Mouse (Mus musculus) kidney, adult 11 months (tissue): Measurements from ENCODE around the gene Sfxn5.
A peak's percentile ranks its signal among the peaks of the same experiment; 100 is the strongest.

Source experiments
- DNase-seq: peaks from one replicate; pipeline ENCODE4 v3.0.0; 2022

The Sfxn5 gene

GRCm38 (mm10) chr6:85363906-85364260, 30.7 kb upstream of the Sfxn5 start:
- DNase-seq: no peak

GRCm38 (mm10) chr6:85363231-85363905, 30.1 kb upstream of the Sfxn5 start:
- DNase-seq: no peak

- DNase-seq: no peak
Observed at GRCm38 (mm10) chr6:85362610-85363009, 29.4 kb upstream of the Sfxn5 start.

GRCm38 (mm10) chr6:85360311-85360710, 27.1 kb upstream of the Sfxn5 start:
- DNase-seq: peak; percentile 93

GRCm38 (mm10) chr6:85358877-85359276, 25.7 kb upstream of the Sfxn5 start:
- DNase-seq: no peak

- DNase-seq: no peak
Observed at GRCm38 (mm10) chr6:85356682-85357465, 23.7 kb upstream of the Sfxn5 start.

GRCm38 (mm10) chr6:85355753-85356152, 22.5 kb upstream of the Sfxn5 start:
- DNase-seq: no peak

GRCm38 (mm10) chr6:85354709-85355108, 21.5 kb upstream of the Sfxn5 start:
- no peak for DNase-seq

GRCm38 (mm10) chr6:85353706-85354105, 20.5 kb upstream of the Sfxn5 start:
- no peak for DNase-seq

GRCm38 (mm10) chr6:85350157-85350556, 16.9 kb upstream of the Sfxn5 start:
- no peak for DNase-seq

- peak; percentile 58 for DNase-seq
Observed at GRCm38 (mm10) chr6:85349246-85349645, 16.0 kb upstream of the Sfxn5 start.

- no peak for DNase-seq
Observed at GRCm38 (mm10) chr6:85348133-85348532, 14.9 kb upstream of the Sfxn5 start.

GRCm38 (mm10) chr6:85346028-85346634, 12.9 kb upstream of the Sfxn5 start:
- peak; percentile 87 for DNase-seq

- DNase-seq: no peak
Observed at GRCm38 (mm10) chr6:85344929-85345328, 11.7 kb upstream of the Sfxn5 start.

- no peak for DNase-seq
Observed at GRCm38 (mm10) chr6:85343027-85343426, 9.8 kb upstream of the Sfxn5 start.

- DNase-seq: no peak
Observed at GRCm38 (mm10) chr6:85341814-85342501, 8.7 kb upstream of the Sfxn5 start.

GRCm38 (mm10) chr6:85340184-85340583, 7.0 kb upstream of the Sfxn5 start:
- no peak for DNase-seq

GRCm38 (mm10) chr6:85339273-85339901, 6.2 kb upstream of the Sfxn5 start:
- peak; percentile 70 for DNase-seq

GRCm38 (mm10) chr6:85336944-85337343, 3.7 kb upstream of the Sfxn5 start:
- no peak for DNase-seq

GRCm38 (mm10) chr6:85335352-85335751, 2.1 kb upstream of the Sfxn5 start:
- DNase-seq: no peak

- DNase-seq: no peak
Observed at GRCm38 (mm10) chr6:85334851-85335250, 1.6 kb upstream of the Sfxn5 start.

- no peak for DNase-seq
Observed at GRCm38 (mm10) chr6:85334251-85334650, 1.0 kb upstream of the Sfxn5 start.

- DNase-seq: no peak
Observed at GRCm38 (mm10) chr6:85333732-85334131, 510 bp upstream of the Sfxn5 start.
